Mouse (Mus musculus) bone marrow macrophage, adult 2 months (primary cell): ENCODE data around the gene Prex1.

Source experiments
- CTCF ChIP-seq: IDR thresholded peaks from 2 replicates; pipeline ENCODE4 v1.5.1; 2012; ENCODE audit warnings: low read depth, mild to moderate bottlenecking, low read length, moderate library complexity
- POLR2A ChIP-seq: IDR thresholded peaks from 2 replicates; pipeline ENCODE4 v1.6.1; 2012; ENCODE audit warnings: mild to moderate bottlenecking, low read depth, low read length, borderline replicate concordance

DNA sequence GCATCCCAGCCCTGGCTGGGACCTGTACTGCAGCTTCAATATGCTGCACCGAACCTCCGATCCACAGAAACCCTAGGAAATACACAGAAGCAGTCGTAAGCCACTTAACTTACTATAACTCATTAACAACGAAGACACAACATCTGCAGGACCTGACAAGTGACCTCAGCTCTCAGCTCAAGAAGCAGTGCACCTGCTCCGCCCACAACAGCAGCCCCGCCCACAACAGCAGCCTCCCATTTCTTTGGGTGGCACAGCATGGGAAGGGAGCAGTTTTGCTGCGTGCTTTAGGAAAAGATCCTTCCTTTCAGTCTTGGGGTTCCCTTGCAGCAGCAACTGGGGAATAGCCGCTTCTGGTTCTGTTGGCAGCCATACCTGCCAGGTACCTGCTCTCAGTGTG, 13.5 kb downstream of the Prex1 start:
- TF ChIP-seq CTCF (no peak), POLR2A (no peak)
